Mouse (Mus musculus): ENCODE measurements at regions not wholly inside any gene's neighbourhood (a gene's known extent, or its start where the extent isn't known, plus 50 kb on each side); places are given as distances from the start of the nearest gene placed in this dataset.
A peak's percentile ranks its signal among the peaks of the same experiment; 100 is the strongest.
"Not testable (repeated sequence)": the region's sequence is repeated elsewhere in the genome, so short reads cannot be mapped to it uniquely, and the experiment has no call there.

DNA sequence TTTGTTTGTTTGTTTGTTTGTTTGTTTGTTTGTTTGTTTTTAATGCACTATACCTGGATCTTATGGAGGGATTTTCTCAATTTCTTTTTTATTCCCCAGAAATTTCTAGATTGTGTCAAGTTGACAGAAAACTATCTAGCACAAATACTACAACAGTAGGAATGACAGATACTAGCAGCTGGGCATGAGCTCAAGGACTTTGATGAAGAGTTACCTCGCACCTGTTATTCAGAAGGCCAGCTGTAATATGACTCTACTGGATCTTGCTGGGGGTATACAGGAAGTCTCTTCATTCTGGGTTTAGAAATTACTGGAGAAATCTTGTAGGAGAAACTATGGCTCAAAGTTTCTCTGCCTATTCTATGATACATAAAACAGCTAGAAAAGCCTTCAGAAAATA lies 994.4 kb downstream of the Basp1 start:
- H3K27ac ChIP-seq (ENCODE audit: insufficient read depth, low read depth, low read length) = no peak overlapping the region
- H3K4me1 ChIP-seq (ENCODE audit: control insufficient read depth, insufficient read depth, low read length) = no peaks in the 10 kb centered on the region
- no peak overlapping the region for H3K4me3 ChIP-seq (ENCODE audit: insufficient read depth, low read depth, low read length)
- H3K27me3 ChIP-seq (replicated peaks; ENCODE audit: control insufficient read depth, insufficient read depth, low read length) = no peaks in the 10 kb centered on the region
- WGBS = 63% methylated on average over 1 of the region's 1 CpGs
- no peak for DNase-seq
- TF ChIP-seq POLR2A (IDR thresholded peaks at IDR 0.05; ENCODE audit: low read depth, low read length) = no peak
- TF ChIP-seq CTCF (conservative IDR thresholded peaks at IDR 0.05; ENCODE audit: insufficient read depth, insufficient read length, low read depth, low read length) = no peak
- no peaks in the 10 kb centered on the region for H3K36me3 ChIP-seq (ENCODE audit: control insufficient read depth, insufficient read depth, low read length)

DNA sequence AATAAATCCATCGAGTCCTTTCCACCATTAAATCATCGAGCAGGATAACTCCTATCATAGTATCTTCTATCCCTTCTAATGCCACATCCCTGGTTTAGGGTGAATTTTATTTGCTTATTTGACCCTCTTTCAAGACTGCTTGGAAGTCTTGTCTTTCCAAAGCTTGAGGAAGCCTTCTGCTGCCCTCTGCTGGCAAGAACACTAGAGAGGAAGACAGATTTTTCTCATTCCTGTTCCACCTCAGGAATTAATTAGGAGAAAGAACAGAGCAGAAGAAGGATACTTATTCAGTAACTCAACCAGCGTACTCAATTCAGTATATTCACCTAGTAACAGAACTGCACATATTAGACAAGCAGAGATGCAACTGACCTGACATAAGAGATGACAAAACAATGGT lies 1005.9 kb downstream of the Basp1 start:
- 42% methylated on average over 3 of the region's 3 CpGs for WGBS
- H3K36me3 ChIP-seq (ENCODE audit: control insufficient read depth, insufficient read depth, low read length) = no peaks in the 10 kb centered on the region
- TF ChIP-seq CTCF (conservative IDR thresholded peaks at IDR 0.05; ENCODE audit: insufficient read depth, insufficient read length, low read depth, low read length) = no peak
- TF ChIP-seq POLR2A (IDR thresholded peaks at IDR 0.05; ENCODE audit: low read depth, low read length) = no peak
- H3K4me1 ChIP-seq (ENCODE audit: control insufficient read depth, insufficient read depth, low read length) = no peaks in the 10 kb centered on the region
- H3K27ac ChIP-seq (ENCODE audit: insufficient read depth, low read depth, low read length) = no peak overlapping the region
- H3K27me3 ChIP-seq (replicated peaks; ENCODE audit: control insufficient read depth, insufficient read depth, low read length) = no peaks in the 10 kb centered on the region
- H3K4me3 ChIP-seq (ENCODE audit: insufficient read depth, low read depth, low read length) = no peak overlapping the region
- DNase-seq = peak; percentile 29

DNA sequence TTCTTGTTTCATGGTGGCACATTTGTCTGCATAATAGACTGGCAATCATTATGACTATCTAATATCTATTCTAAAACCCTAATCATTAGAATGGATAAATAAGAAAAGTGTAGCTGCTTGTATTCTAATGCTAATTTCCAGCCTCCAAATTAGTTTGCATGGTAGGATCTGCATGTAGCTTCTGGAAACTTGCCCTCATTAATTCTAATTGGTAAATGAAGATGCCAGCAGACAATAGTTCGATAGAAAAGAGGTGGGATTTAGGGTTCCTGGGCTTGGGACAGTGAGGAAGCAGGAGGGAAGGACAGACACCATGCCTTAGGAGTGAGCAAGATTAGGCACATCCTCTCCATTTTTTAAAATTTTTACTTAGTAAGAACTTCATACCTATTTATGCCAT lies 1008.3 kb downstream of the Basp1 start:
- Histone ChIP-seq H3K27me3 (replicated peaks; ENCODE audit: control insufficient read depth, insufficient read depth, low read length) (no peaks in the 10 kb centered on the region), H3K27ac (ENCODE audit: insufficient read depth, low read depth, low read length) (no peak overlapping the region), H3K4me1 (ENCODE audit: control insufficient read depth, insufficient read depth, low read length) (no peaks in the 10 kb centered on the region), H3K4me3 (ENCODE audit: insufficient read depth, low read depth, low read length) (no peak overlapping the region), H3K36me3 (ENCODE audit: control insufficient read depth, insufficient read depth, low read length) (no peaks in the 10 kb centered on the region)
- 61% methylated on average over 1 of the region's 1 CpGs for WGBS
- DNase-seq = no peak
- TF ChIP-seq CTCF (conservative IDR thresholded peaks at IDR 0.05; ENCODE audit: insufficient read depth, insufficient read length, low read depth, low read length) (no peak), POLR2A (IDR thresholded peaks at IDR 0.05; ENCODE audit: low read depth, low read length) (no peak)

GRCm38 (mm10) chr15:24400088-24400487 lies 1013.5 kb downstream of the Basp1 start:
- H3K36me3 ChIP-seq (ENCODE audit: control insufficient read depth, insufficient read depth, low read length) = no peaks in the 10 kb centered on the region
- no peak for TF ChIP-seq POLR2A (IDR thresholded peaks at IDR 0.05; ENCODE audit: low read depth, low read length)
- TF ChIP-seq CTCF (conservative IDR thresholded peaks at IDR 0.05; ENCODE audit: insufficient read depth, insufficient read length, low read depth, low read length) = no peak
- no peaks in the 10 kb centered on the region for H3K27me3 ChIP-seq (replicated peaks; ENCODE audit: control insufficient read depth, insufficient read depth, low read length)
- no peaks in the 10 kb centered on the region for H3K4me1 ChIP-seq (ENCODE audit: control insufficient read depth, insufficient read depth, low read length)
- WGBS = 83% methylated on average over 2 of the region's 2 CpGs
- H3K4me3 ChIP-seq (ENCODE audit: insufficient read depth, low read depth, low read length) = no peak overlapping the region
- DNase-seq = no peak
- H3K27ac ChIP-seq (ENCODE audit: insufficient read depth, low read depth, low read length) = no peak overlapping the region

GRCm38 (mm10) chr15:24358398-24358797 lies 1055.2 kb downstream of the Basp1 start:
- TF ChIP-seq POLR2A (IDR thresholded peaks at IDR 0.05; ENCODE audit: low read depth, low read length) (no peak), CTCF (conservative IDR thresholded peaks at IDR 0.05; ENCODE audit: insufficient read depth, insufficient read length, low read depth, low read length) (no peak)

GRCm38 (mm10) chr15:24348975-24349560 lies 1064.5 kb downstream of the Basp1 start:
- no peak overlapping the region for H3K27ac ChIP-seq (ENCODE audit: insufficient read depth, low read depth, low read length)
- no peak overlapping the region for H3K4me3 ChIP-seq (ENCODE audit: insufficient read depth, low read depth, low read length)
- H3K36me3 ChIP-seq (ENCODE audit: control insufficient read depth, insufficient read depth, low read length) = no peaks in the 10 kb centered on the region
- WGBS = 73% methylated on average over 1 of the region's 1 CpGs
- H3K27me3 ChIP-seq (replicated peaks; ENCODE audit: control insufficient read depth, insufficient read depth, low read length) = no peaks in the 10 kb centered on the region
- no peak for DNase-seq
- no peaks in the 10 kb centered on the region for H3K4me1 ChIP-seq (ENCODE audit: control insufficient read depth, insufficient read depth, low read length)
- TF ChIP-seq CTCF (conservative IDR thresholded peaks at IDR 0.05; ENCODE audit: insufficient read depth, insufficient read length, low read depth, low read length) (no peak), POLR2A (IDR thresholded peaks at IDR 0.05; ENCODE audit: low read depth, low read length) (no peak)

More at GRCm38 (mm10) chr15:24358398-24358797, 1055.2 kb downstream of the Basp1 start:
- Histone ChIP-seq H3K4me3 (ENCODE audit: insufficient read depth, low read depth, low read length) (no peak overlapping the region), H3K27ac (ENCODE audit: insufficient read depth, low read depth, low read length) (no peak overlapping the region), H3K4me1 (ENCODE audit: control insufficient read depth, insufficient read depth, low read length) (no peaks in the 10 kb centered on the region), H3K36me3 (ENCODE audit: control insufficient read depth, insufficient read depth, low read length) (no peaks in the 10 kb centered on the region), H3K27me3 (replicated peaks; ENCODE audit: control insufficient read depth, insufficient read depth, low read length) (no peaks in the 10 kb centered on the region)
- no peak for DNase-seq
- 81% methylated on average over 8 of the region's 8 CpGs for WGBS

DNA sequence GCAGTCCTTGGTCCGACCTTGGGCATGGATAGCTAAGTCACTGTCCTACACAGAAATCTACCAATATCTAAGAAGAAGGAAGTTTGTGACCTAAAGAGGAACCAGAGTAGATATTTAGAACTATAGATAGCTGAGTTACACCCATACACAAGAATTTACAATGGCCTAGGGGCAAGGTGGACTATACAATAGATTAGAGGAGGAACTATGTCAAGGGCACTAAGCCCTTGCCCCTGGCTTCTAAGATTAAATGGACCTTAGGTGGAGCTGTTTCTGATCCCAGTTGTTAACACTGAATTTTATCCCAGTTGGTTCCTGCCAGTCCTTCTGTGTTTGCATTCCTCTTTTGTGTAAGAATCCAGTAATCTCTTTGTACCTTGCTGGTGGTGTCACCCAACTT lies 1077.7 kb downstream of the Basp1 start:
- H3K4me3 ChIP-seq (ENCODE audit: insufficient read depth, low read depth, low read length); H3K4me1 ChIP-seq (ENCODE audit: control insufficient read depth, insufficient read depth, low read length); DNase-seq; H3K36me3 ChIP-seq (ENCODE audit: control insufficient read depth, insufficient read depth, low read length); H3K27ac ChIP-seq (ENCODE audit: insufficient read depth, low read depth, low read length); H3K27me3 ChIP-seq (replicated peaks; ENCODE audit: control insufficient read depth, insufficient read depth, low read length): not testable (repeated sequence)
- 74% methylated on average over 1 of the region's 1 CpGs for WGBS

- not testable (repeated sequence) for H3K27ac ChIP-seq (ENCODE audit: insufficient read depth, low read depth, low read length)
Measured at GRCm38 (mm10) chr15:24303123-24303522, 1110.4 kb downstream of the Basp1 start.

More at GRCm38 (mm10) chr15:24303123-24303522, 1110.4 kb downstream of the Basp1 start:
- H3K4me3 ChIP-seq (ENCODE audit: insufficient read depth, low read depth, low read length); DNase-seq; H3K27me3 ChIP-seq (replicated peaks; ENCODE audit: control insufficient read depth, insufficient read depth, low read length); H3K36me3 ChIP-seq (ENCODE audit: control insufficient read depth, insufficient read depth, low read length); H3K4me1 ChIP-seq (ENCODE audit: control insufficient read depth, insufficient read depth, low read length): not testable (repeated sequence)
- 83% methylated on average over 3 of the region's 3 CpGs for WGBS
